Mouse (Mus musculus): ENCODE data around the gene Trhde. TPM values are rescaled to one million over a fixed set of nuclear protein-coding genes. Genes with fewer than 3 reads are reported as not detected.

Gene Trhde
- total and polyA plus RNA-seq, 3 experiments, result not detected

- no peak overlapping the region for H3K27ac ChIP-seq (ENCODE audit: control insufficient read depth, low read depth, low read length)
- TF ChIP-seq SIN3A (IDR thresholded peaks at IDR 0.05; ENCODE audit: low read length) (no peak), POLR2A (IDR thresholded peaks at IDR 0.05; ENCODE audit: control insufficient read depth in 1 of 2, insufficient read depth in 1 of 2, low read depth in 1 of 2, low read length in 2 of 2, poor library complexity in 1 of 2) (no peak), MAFK (IDR thresholded peaks at IDR 0.05; ENCODE audit: borderline replicate concordance, low read depth, low read length) (no peak), MEF2A (IDR thresholded peaks at IDR 0.05; ENCODE audit: extremely low read depth, insufficient replicate concordance, low read depth, low read length, poor library complexity, severe bottlenecking) (no peak), KAT2A (conservative IDR thresholded peaks at IDR 0.05; ENCODE audit: low read depth, low read length) (no peak), E2F4 (IDR thresholded peaks at IDR 0.05; ENCODE audit: borderline replicate concordance, low read depth, low read length) (no peak), USF1 (IDR thresholded peaks at IDR 0.05; ENCODE audit: low read depth, low read length) (no peak), CHD1 (IDR thresholded peaks at IDR 0.05; ENCODE audit: low read depth, low read length) (no peak), UBTF (IDR thresholded peaks at IDR 0.05; ENCODE audit: borderline replicate concordance, insufficient read depth, low read depth, low read length) (no peak), TCF12 (IDR thresholded peaks at IDR 0.05; ENCODE audit: low read depth, low read length) (no peak), TAL1 (IDR thresholded peaks at IDR 0.05; ENCODE audit: low read length) (no peak), MYC (IDR thresholded peaks at IDR 0.05; ENCODE audit: low read depth, low read length) (no peak), TBP (IDR thresholded peaks at IDR 0.05; ENCODE audit: low read depth, low read length) (no peak), JUND (IDR thresholded peaks at IDR 0.05; ENCODE audit: low read depth, low read length) (no peak), EP300 (IDR thresholded peaks at IDR 0.05; ENCODE audit: low read depth in 1 of 2, low read length in 2 of 2) (no peak)
Measured at GRCm38 (mm10) chr10:114800331-114801304, 1.5 kb downstream of the Trhde start.

DNA sequence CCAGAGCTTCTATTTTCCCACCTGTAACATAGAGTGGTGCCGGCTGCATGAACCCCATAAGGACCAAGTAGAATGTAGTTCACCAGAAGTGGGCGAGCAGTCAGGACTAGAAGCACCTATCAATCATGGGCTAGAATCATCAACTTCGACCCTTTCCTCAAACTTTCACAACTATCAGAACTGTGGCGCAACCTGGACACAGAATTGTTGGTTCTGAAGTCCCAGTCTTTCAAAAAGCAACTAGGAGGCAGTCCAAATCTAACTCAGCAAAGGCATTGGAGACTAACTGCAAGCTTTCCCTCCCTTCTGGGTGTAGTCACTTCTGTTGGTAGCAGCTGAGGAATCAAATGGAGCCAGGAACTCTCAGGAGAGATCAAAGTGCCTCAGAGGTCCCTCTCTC is 2.6 kb downstream of the Trhde start:
- DNase-seq (ENCODE audit: low read depth, low spot score), result no peak

More at GRCm38 (mm10) chr10:114800331-114801304, 1.5 kb downstream of the Trhde start:
- no peaks in the 10 kb centered on the region for H3K4me1 ChIP-seq (ENCODE audit: control insufficient read depth in 1 of 2, insufficient read depth in 2 of 2, low read length in 2 of 2)
- no peaks in the 10 kb centered on the region for H3K36me3 ChIP-seq (ENCODE audit: control insufficient read depth in 1 of 2, insufficient read depth in 2 of 2, low read length in 2 of 2)
- DNase-seq (ENCODE audit: low read depth, low spot score), result no peak
- no peaks in the 10 kb centered on the region for H3K9me3 ChIP-seq (replicated peaks; ENCODE audit: insufficient read depth, low read length)
- H3K9ac ChIP-seq (ENCODE audit: control insufficient read depth, low read depth, low read length, poor library complexity, severe bottlenecking), result no peak overlapping the region
- H3K27me3 ChIP-seq (ENCODE audit: control insufficient read depth in 1 of 2, insufficient read depth in 2 of 2, low read length in 2 of 2), result no peaks in the 10 kb centered on the region
- no peak overlapping the region for H3K4me3 ChIP-seq (ENCODE audit: control insufficient read depth in 1 of 2, insufficient read depth in 1 of 2, low read depth in 2 of 2, low read length in 2 of 2)
- no peaks in the 10 kb centered on the region for H3K79me2 ChIP-seq (ENCODE audit: control insufficient read depth, insufficient read depth, low read length, poor library complexity)

More for the DNA sequence above, 2.6 kb downstream of the Trhde start:
- Histone ChIP-seq H3K36me3 (ENCODE audit: control insufficient read depth in 1 of 2, insufficient read depth in 2 of 2, low read length in 2 of 2) (no peaks in the 10 kb centered on the region), H3K4me3 (ENCODE audit: control insufficient read depth in 1 of 2, insufficient read depth in 1 of 2, low read depth in 2 of 2, low read length in 2 of 2) (no peak overlapping the region), H3K9me3 (replicated peaks; ENCODE audit: insufficient read depth, low read length) (no peaks in the 10 kb centered on the region), H3K27ac (ENCODE audit: control insufficient read depth, low read depth, low read length) (no peak overlapping the region), H3K27me3 (ENCODE audit: control insufficient read depth in 1 of 2, insufficient read depth in 2 of 2, low read length in 2 of 2) (no peaks in the 10 kb centered on the region), H3K4me1 (ENCODE audit: control insufficient read depth in 1 of 2, insufficient read depth in 2 of 2, low read length in 2 of 2) (no peaks in the 10 kb centered on the region), H3K79me2 (ENCODE audit: control insufficient read depth, insufficient read depth, low read length, poor library complexity) (no peaks in the 10 kb centered on the region), H3K9ac (ENCODE audit: control insufficient read depth, low read depth, low read length, poor library complexity, severe bottlenecking) (no peak overlapping the region)
- no peak for TF ChIP-seq TBP (IDR thresholded peaks at IDR 0.05; ENCODE audit: low read depth, low read length)
